Mouse (Mus musculus) limb, embryonic 15.5 days (tissue): Measurements from ENCODE around the gene Cd9. TPM values are rescaled to one million over a fixed set of nuclear protein-coding genes. Genes with fewer than 3 reads are reported as not detected.

Source experiments
- ATAC-seq: fragments of 200-750 bp; cut with Nextera tagmentation; 2 replicates; pipeline ENCODE4 v1.8.0; 2017; ENCODE audit warnings: low read depth, moderate TSS enrichment; ENCODE audit not compliant: insufficient number of reproducible peaks, low FRiP score, low TSS enrichment
- H3K27ac ChIP-seq: fragments of 300-500 bp; sonication (generic); 2 replicates; pipeline ENCODE4 v1.5.1; 2015; ENCODE audit warnings: moderate library complexity, mild to moderate bottlenecking, inconsistent platforms
- H3K27me3 ChIP-seq: fragments of 300-500 bp; sonication (generic); 2 replicates; pipeline ENCODE4 v1.6.1; 2015; ENCODE audit warnings: inconsistent platforms
- H3K36me3 ChIP-seq: fragments of 300-500 bp; sonication (generic); 2 replicates; pipeline ENCODE4 v1.6.1; 2015; ENCODE audit warnings: inconsistent platforms
- H3K4me1 ChIP-seq: fragments of 300-500 bp; sonication (generic); 2 replicates; pipeline ENCODE4 v1.6.1; 2015; ENCODE audit warnings: inconsistent platforms
- H3K4me2 ChIP-seq: fragments of 300-500 bp; sonication (generic); 2 replicates; pipeline ENCODE4 v1.6.1; 2015; ENCODE audit warnings: mild to moderate bottlenecking, inconsistent platforms
- H3K4me3 ChIP-seq: fragments of 300-500 bp; sonication (generic); 2 replicates; pipeline ENCODE4 v1.5.1; 2015; ENCODE audit warnings: mild to moderate bottlenecking, inconsistent platforms
- H3K9ac ChIP-seq: fragments of 300-500 bp; sonication (generic); 2 replicates; pipeline ENCODE4 v1.6.1; 2015; ENCODE audit warnings: inconsistent platforms
- H3K9me3 ChIP-seq: fragments of 300-500 bp; sonication (generic); 2 replicates; pipeline ENCODE4 v1.6.1; 2016; ENCODE audit warnings: inconsistent platforms
- WGBS: fragments of 180-500 bp; shearing (Covaris S2); methylation state at CpG from one replicate; pipeline ENCODE4 v1.1.7; 2015; 5-methylcytosine and 5-hydroxymethylcytosine counted together
- polyA plus RNA-seq: library from polyadenylated mRNA; unstranded; fragments of >200 nt; fragmentation: Nextera tagmentation; extraction: Ambion mirVana; gene quantifications from 2 replicates; pipeline ENCODE4 v1.2.1, GENCODE M21; 2015

The Cd9 gene
- polyA plus RNA-seq, 1 experiment from 2014 or later, result 490 TPM

DNA sequence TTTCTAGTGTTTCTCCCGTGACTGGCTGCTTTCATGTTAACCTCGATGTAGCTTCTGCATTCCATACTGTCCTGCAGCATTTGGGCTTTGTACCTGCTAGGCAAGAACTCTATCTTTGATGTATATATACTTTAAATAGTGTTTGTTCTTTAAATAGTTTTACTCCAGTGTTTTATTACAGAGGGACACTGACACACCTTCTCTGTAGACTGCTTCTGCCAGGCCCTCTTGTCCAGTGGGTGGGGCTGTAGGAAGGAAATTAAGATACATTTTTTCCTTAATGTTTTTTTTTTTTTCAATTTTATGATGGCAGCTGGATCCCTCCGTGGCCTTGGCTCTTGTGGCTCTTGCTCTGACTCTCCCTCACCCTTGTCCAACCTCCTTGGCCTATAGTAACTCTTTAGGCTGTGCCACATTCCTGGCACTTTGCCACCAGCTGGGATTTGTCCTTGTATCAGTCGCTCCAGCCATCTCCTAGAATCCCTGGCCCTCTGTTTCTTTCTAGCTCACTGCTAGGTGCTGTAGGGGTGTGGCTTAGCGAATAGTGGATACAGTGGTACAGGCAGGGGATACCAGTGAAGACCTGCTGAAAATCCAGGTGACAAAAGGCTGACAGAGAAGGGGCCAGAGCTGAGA lies 27.1 kb upstream of the Cd9 start:
- Histone ChIP-seq H3K27me3 (no peaks in the 10 kb centered on the region), H3K4me1 (0 out of 2 replicates have a peak, but pooled peaks cover 5% of the 10 kb centered on the region), H3K4me3 (no peak overlapping the region), H3K9ac (no peak overlapping the region), H3K36me3 (no peaks in the 10 kb centered on the region), H3K4me2 (no peak overlapping the region), H3K9me3 (no peaks in the 10 kb centered on the region), H3K27ac (0 out of 2 replicates have a peak overlapping the region, but pooled peaks have one; percentile 17)
- 36% methylated on average over 5 of the region's 5 CpGs for WGBS
- no peak for ATAC-seq

DNA sequence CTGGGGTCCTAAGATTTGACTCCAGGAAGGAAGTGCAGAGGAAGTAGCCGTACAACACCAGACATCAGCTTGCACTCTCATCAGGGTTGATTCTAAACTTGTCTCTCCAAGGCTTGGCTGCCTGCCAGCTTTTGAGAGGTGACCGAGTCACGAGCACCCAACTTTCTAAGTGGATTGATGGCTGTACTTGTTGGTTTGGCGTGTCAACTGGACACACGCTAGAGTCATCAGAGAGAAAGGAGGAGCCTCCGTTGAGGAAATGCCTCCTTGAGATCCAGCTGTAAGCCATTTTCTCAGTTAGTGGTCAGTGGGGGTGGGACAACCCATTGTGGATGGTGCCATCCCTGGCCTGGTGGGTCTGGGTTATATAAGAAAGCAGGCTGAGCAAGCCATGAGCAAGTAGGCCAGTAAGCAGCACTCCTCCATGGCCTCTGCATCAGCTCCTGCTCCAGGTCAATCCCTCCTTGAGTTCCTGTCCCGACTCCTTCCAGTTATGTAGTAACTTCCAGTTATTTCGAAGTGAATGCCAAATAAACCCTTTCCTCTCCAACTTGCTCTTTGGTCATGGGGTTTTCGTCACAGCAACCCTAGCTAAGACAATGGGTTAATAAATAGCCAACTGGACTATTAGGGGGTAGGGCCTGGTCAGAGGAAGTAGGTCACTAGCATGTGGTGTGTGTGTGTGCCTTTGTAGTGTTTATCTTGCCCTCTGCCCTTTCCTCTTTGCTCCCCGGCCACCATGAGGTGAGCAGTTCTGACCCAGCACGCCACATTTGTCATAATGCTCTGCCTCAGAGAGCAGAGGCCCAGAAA lies 21.1 kb upstream of the Cd9 start:
- peaks cover 17% of the 10 kb centered on the region for H3K4me1 ChIP-seq
- no peaks in the 10 kb centered on the region for H3K27me3 ChIP-seq
- H3K4me2 ChIP-seq, result no peak overlapping the region
- H3K36me3 ChIP-seq, result no peaks in the 10 kb centered on the region
- no peaks in the 10 kb centered on the region for H3K9me3 ChIP-seq
- no peak overlapping the region for H3K27ac ChIP-seq
- H3K4me3 ChIP-seq, result no peak overlapping the region
- ATAC-seq, result no peak
- WGBS, result 75% methylated on average over 11 of the region's 11 CpGs
- no peak overlapping the region for H3K9ac ChIP-seq

DNA sequence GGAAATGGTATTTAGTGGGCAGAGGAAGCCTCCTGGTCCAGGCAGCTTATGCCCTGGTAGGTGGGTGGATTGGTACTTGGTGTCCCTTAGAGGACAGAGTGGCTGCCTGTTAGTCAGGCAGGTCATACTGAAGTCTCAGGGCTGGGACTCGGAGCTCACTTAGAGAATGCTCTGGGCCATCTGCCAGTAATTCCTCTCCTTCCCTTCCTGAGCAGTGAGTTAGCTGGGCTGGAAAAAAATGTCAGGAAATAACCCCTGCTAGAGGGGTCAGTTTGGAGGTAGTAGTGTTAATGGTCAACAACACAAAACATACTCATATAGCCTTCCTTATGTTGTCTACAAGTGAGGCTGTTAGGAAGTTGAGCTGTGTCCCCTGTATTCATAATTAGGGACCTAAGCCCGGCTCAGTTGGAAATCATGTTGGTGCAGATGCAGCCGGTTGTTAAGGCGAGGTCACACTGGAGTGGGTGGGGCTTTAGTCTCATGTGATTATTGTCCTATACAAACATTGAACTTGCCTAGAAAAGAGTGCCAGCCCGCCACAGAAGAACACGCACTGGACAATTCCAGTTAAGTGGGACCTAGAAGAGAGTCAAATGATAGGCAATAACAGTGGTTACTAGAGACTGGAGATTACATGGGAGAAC lies 18.5 kb upstream of the Cd9 start:
- no peak overlapping the region for H3K4me3 ChIP-seq
- ATAC-seq, result no peak
- no peak overlapping the region for H3K4me2 ChIP-seq
- H3K9me3 ChIP-seq, result no peaks in the 10 kb centered on the region
- H3K9ac ChIP-seq, result no peak overlapping the region
- no peaks in the 10 kb centered on the region for H3K27me3 ChIP-seq
- 41% methylated on average over 6 of the region's 6 CpGs for WGBS
- H3K4me1 ChIP-seq, result peaks cover 23% of the 10 kb centered on the region
- no peaks in the 10 kb centered on the region for H3K36me3 ChIP-seq
- H3K27ac ChIP-seq, result peak overlapping the region; percentile 43; the same call in 1 of the 2 replicates

DNA sequence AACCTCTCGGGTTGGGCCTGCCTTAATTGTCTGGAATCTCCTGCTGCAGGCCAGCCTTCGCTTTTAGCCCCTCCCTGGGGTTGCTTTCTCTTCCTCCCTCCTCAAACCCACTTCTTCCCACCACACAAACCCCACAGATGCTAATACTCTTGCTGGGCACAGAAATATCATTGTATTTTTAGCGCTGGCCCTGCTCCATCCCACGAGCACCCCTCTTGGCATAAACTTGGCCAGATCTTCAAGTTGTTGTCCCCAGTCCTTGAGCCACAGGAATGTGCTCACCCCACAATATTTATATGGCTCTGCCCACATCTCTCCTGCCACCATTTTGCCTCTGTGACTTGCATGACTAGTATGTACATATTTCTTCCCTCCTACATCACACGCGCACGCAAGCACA lies 16.6 kb upstream of the Cd9 start:
- Histone ChIP-seq H3K4me1 (peaks cover 23% of the 10 kb centered on the region), H3K27ac (no peak overlapping the region), H3K4me2 (no peak overlapping the region), H3K9me3 (no peaks in the 10 kb centered on the region), H3K27me3 (no peaks in the 10 kb centered on the region), H3K4me3 (no peak overlapping the region), H3K9ac (no peak overlapping the region), H3K36me3 (no peaks in the 10 kb centered on the region)
- ATAC-seq, result no peak
- WGBS, result 72% methylated on average over 7 of the region's 7 CpGs

DNA sequence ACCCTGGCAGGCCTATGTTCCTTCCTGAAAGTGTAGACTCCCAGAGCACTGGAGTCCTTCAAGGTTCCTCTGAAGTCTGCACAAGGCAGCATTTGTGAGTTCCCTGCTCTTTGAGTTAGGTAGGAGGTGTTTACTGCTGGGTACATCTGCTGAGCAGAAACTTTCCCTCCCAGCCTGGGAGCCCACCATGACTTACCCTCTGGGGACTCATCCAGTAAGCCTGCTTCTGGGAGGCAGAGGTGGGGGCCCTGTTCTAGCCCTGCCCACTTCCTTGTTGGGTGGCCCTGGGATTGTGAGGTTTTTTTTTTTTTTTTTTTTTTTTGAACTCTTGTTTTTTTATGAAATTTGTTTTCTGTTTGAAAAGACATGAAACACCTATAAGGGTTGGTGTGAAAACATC lies 16.1 kb upstream of the Cd9 start:
- Histone ChIP-seq H3K27ac (0 out of 2 replicates have a peak overlapping the region, but pooled peaks have one; percentile 50), H3K4me2 (no peak overlapping the region), H3K36me3 (no peaks in the 10 kb centered on the region), H3K4me3 (no peak overlapping the region), H3K9me3 (no peaks in the 10 kb centered on the region), H3K9ac (no peak overlapping the region), H3K4me1 (peaks cover 23% of the 10 kb centered on the region), H3K27me3 (no peaks in the 10 kb centered on the region)
- no peak; the same call in 1 of the 2 replicates for ATAC-seq

DNA sequence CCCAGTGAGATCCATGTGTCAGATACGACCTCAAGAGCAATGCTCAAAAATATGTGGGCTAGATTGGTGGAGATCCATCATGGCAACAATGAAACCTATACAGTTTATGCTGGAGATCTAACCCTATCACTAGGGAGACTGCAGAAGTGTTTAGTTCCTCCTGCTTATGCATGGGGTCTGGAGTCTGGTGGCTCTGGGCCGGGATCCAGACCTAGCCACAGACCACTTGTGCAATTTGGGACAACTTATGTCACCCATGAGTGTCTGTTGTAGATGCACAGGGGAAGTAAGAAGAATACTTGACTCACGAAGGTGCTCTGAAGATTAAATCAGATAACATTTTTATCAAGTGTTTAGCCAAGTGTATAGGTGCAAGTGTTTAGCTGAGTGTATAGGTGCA lies 15.2 kb upstream of the Cd9 start:
- ATAC-seq, result no peak
- no peak overlapping the region for H3K9ac ChIP-seq
- no peaks in the 10 kb centered on the region for H3K9me3 ChIP-seq
- H3K4me2 ChIP-seq, result no peak overlapping the region
- H3K4me1 ChIP-seq, result peaks cover 21% of the 10 kb centered on the region
- no peak overlapping the region for H3K4me3 ChIP-seq
- no peaks in the 10 kb centered on the region for H3K27me3 ChIP-seq
- H3K27ac ChIP-seq, result no peak overlapping the region
- no peaks in the 10 kb centered on the region for H3K36me3 ChIP-seq
- 82% methylated on average over 3 of the region's 3 CpGs for WGBS

DNA sequence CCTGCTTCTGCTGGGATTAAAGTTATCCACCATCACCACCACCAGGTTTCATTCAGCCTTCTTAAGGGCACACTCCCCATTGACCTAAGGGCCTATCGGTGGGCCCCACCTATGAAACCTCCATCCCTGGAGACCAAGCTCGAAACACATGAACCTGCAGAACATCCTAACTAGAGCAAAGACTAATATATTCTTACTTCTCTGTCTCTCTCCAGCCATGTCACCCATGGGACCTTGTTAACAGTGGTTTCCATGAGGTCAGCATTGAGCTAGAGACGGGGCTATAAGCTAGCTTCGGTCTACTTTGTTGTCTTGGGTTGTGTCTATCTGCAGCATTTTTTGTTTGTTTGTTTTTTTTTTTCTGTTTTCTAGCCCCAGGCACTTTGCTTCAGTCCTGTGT lies 11.8 kb upstream of the Cd9 start:
- no peaks in the 10 kb centered on the region for H3K36me3 ChIP-seq
- WGBS, result 91% methylated on average over 4 of the region's 4 CpGs
- ATAC-seq, result no peak
- H3K9ac ChIP-seq, result no peak overlapping the region
- H3K27me3 ChIP-seq, result no peaks in the 10 kb centered on the region
- H3K9me3 ChIP-seq, result no peaks in the 10 kb centered on the region
- no peak overlapping the region for H3K4me2 ChIP-seq
- H3K4me3 ChIP-seq, result no peak overlapping the region
- peaks cover 11% of the 10 kb centered on the region for H3K4me1 ChIP-seq
- no peak overlapping the region for H3K27ac ChIP-seq

DNA sequence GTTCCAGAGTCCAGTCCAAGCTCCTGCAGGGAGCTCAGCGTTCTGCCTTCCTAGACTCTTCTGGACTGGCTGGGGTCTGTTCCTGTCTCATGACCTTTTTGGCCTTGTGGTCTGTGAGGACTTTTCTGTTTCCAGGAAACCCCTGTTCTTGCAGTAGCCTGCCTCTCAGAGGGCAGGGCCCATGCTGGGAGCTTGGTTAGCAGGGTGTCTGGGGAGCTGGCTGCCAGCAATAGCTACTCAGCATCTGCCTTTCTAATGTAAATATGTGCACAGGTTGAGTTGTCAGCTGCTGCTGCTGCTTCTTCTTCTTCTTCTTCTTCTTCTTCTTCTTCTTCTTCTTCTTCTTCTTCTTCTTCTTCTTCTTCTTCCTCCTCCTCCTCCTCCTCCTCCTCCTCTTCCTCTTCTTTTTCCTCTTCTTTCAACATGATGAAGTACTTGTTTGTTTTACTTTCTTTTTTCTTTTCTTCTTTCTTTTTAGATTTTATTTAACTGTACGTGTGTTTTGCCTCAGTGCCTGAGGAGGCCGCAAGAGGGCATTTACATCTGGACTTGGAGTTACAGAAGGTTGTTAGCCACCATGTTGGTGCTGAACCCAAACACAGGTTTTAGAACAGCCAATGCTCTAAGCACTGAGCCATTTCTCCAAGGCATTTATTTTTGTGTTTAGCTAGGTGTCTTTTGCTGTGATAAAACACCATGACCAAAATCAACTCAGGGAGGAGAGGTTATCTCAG lies 10.2 kb upstream of the Cd9 start:
- no peak overlapping the region for H3K9ac ChIP-seq
- no peaks in the 10 kb centered on the region for H3K27me3 ChIP-seq
- no peaks in the 10 kb centered on the region for H3K4me1 ChIP-seq
- H3K9me3 ChIP-seq, result no peaks in the 10 kb centered on the region
- H3K4me3 ChIP-seq, result no peak overlapping the region
- no peak overlapping the region for H3K4me2 ChIP-seq
- no peaks in the 10 kb centered on the region for H3K36me3 ChIP-seq
- ATAC-seq, result no peak
- WGBS, result 47% methylated on average over 3 of the region's 3 CpGs
- H3K27ac ChIP-seq, result no peak overlapping the region

DNA sequence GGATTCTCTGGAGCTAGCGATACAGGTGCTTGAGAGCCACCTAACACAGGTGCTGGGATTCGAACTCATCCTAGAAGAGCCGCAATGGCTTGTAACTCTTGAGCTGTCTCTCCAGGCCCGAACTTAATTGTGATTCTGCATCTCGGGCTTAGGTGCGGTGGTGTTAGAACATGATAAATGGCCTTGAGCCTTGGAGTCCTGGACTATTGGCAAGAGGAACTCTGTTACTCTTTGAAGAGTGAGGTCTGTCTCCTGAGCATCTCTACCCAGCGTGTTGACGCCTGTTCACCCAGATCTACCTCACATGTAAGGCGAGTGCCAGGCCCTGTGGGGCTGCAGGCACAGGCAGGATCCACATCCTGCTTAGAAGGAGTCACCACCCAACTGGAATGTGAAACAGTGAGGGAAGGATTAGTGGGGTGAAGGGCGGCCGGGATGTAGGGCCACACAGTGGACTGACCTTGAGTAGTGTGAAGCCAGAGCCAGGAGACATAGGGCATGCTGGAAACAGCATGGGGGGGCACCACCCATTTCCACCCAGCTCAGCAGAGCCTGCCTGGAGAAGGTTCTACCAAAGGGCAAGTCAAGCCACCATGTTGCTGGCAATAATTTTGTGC lies 8.7 kb upstream of the Cd9 start:
- no peaks in the 10 kb centered on the region for H3K36me3 ChIP-seq
- no peak overlapping the region for H3K27ac ChIP-seq
- no peaks in the 10 kb centered on the region for H3K4me1 ChIP-seq
- H3K9ac ChIP-seq, result no peak overlapping the region
- H3K27me3 ChIP-seq, result no peaks in the 10 kb centered on the region
- H3K9me3 ChIP-seq, result no peaks in the 10 kb centered on the region
- 80% methylated on average over 11 of the region's 11 CpGs for WGBS
- no peak overlapping the region for H3K4me2 ChIP-seq
- H3K4me3 ChIP-seq, result no peak overlapping the region
- no peak for ATAC-seq

DNA sequence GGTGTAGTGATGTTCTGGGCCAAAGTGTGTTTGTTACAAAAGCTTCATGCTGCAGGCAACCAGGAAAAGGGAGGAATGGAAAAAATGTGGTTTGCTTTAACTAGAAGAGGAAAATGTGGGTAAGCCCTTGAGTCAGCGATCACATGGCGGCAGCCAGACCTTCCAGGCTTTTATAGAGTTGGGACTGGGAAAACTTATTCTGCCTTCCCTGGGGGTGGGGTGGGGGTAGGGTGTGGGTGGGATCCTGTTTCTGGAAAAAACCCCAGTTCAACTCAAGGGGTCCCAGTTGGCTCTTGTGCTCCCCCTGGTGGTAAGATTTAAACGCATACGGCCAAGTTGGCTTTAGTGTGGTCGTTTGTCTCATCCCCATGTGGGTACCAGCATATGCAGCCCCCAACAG lies 3.5 kb upstream of the Cd9 start:
- WGBS, result 9% methylated on average over 5 of the region's 5 CpGs
- H3K27ac ChIP-seq, result peak overlapping the region; percentile 93
- H3K36me3 ChIP-seq, result no peaks in the 10 kb centered on the region
- H3K4me1 ChIP-seq, result peaks cover 27% of the 10 kb centered on the region
- no peak overlapping the region for H3K4me3 ChIP-seq
- ATAC-seq, result peak; percentile 74
- H3K9ac ChIP-seq, result no peak overlapping the region
- H3K27me3 ChIP-seq, result no peaks in the 10 kb centered on the region
- no peaks in the 10 kb centered on the region for H3K9me3 ChIP-seq
- no peak overlapping the region for H3K4me2 ChIP-seq

DNA sequence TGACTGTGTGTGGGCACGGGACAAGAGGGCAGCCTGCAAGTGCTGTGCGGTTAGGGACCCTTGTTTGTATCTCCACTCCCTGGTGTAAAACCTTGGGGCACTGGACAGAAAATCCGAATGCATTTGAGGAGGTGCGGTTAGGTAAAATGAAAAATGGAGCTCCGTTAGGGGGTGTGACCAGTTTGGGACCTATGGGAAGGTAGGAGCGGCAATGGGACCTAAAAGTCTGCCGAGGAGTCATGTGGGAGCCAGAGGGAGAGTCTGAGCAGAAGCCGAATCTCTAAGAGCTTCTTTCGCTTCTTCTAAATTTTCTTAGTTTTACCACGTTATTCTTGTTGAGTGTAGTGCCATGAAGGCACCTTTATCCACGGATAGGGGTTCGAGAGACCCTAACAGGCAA lies 1.8 kb upstream of the Cd9 start:
- 0 out of 2 replicates have a peak, but pooled peaks cover under 1% of the 10 kb centered on the region for H3K36me3 ChIP-seq
- WGBS, result 86% methylated on average over 12 of the region's 12 CpGs
- no peak overlapping the region for H3K4me2 ChIP-seq
- H3K4me3 ChIP-seq, result no peak overlapping the region
- no peak overlapping the region for H3K9ac ChIP-seq
- no peaks in the 10 kb centered on the region for H3K27me3 ChIP-seq
- peaks cover 43% of the 10 kb centered on the region for H3K4me1 ChIP-seq
- H3K27ac ChIP-seq, result 0 out of 2 replicates have a peak overlapping the region, but pooled peaks have one; percentile 22
- no peaks in the 10 kb centered on the region for H3K9me3 ChIP-seq
- ATAC-seq, result no peak
